Mouse (Mus musculus): ENCODE results near the gene Dusp6.

Dusp6 gene

DNA sequence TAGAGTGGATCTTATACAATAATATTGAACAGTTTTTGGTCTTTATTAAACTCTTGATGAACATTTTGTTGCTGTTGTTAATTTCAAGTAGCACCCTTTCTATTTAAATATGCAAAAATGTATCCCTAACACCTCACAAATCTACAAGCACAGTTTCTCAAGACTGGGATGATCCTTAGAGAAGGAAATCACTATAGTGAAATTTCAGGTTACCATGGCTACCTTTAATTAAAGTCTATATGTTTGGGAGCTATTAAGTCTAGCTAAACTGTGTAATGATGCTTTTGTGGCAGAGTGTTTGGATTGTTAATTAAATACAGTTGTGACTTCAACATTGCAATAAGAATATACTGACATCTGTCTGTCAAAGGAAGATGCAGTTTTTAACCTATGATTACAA, 54.0 kb downstream of the Dusp6 start:
- in situ Hi-C loops (cut with MboI, MseI) = no loop called here
